Mouse (Mus musculus) CH12.LX (cell line): ENCODE results near the gene Irs4. TPM values are rescaled to one million over a fixed set of nuclear protein-coding genes. Genes with fewer than 3 reads are reported as not detected.

Experiments
- DNase-seq: peaks from one replicate; pipeline ENCODE4 v3.0.0-alpha.2; 2013; ENCODE audit errors: extremely low read depth
- H3K27ac ChIP-seq: 2 replicates; pipeline ENCODE4 v1.5.1; 2012; ENCODE audit warnings: low read depth, mild to moderate bottlenecking, control low read depth, moderate library complexity; ENCODE audit not compliant: insufficient read depth
- H3K27me3 ChIP-seq: replicated peaks from 2 replicates; pipeline ENCODE3; 2012; ENCODE audit warnings: inconsistent platforms
- H3K36me3 ChIP-seq, 2 experiments: replicated peaks in 1 of 2; 2 replicates each; pipeline versions ENCODE3 to v1.6.1; 2012; ENCODE audit warnings: inconsistent platforms in 1 of 2, low read length in 1 of 2, mild to moderate bottlenecking in 1 of 2, mixed read lengths in 1 of 2, moderate library complexity in 1 of 2; ENCODE audit not compliant: control insufficient read depth in 1 of 2, insufficient read depth in 1 of 2
- H3K4me1 ChIP-seq, 2 experiments: 2 replicates each; pipeline ENCODE4 v1.6.1; 2012; ENCODE audit warnings: inconsistent platforms in 1 of 2, moderate library complexity in 1 of 2; ENCODE audit not compliant: insufficient read depth in 2 of 2, control insufficient read depth in 1 of 2
- H3K4me2 ChIP-seq: 2 replicates; pipeline ENCODE4 v1.6.1; 2012; ENCODE audit warnings: low read depth, mild to moderate bottlenecking, control low read depth; ENCODE audit not compliant: poor library complexity, insufficient read depth, severe bottlenecking
- H3K4me3 ChIP-seq, 3 experiments: fragments of 150-350 bp in 1 of 3; sonication (generic) in 1 of 3; replicated peaks in 1 of 3; 2 replicates each; pipeline versions ENCODE3 to v1.5.1; 2011 to 2012; ENCODE audit warnings: low read depth in 2 of 3, low read length in 2 of 3, mild to moderate bottlenecking in 2 of 3, moderate library complexity in 2 of 3, control low read depth in 1 of 3, improper control_type of control experiment in 1 of 3, inconsistent platforms in 1 of 3, mixed read lengths in 1 of 3; ENCODE audit not compliant: poor library complexity in 1 of 3
- H3K79me2 ChIP-seq: replicated peaks from 2 replicates; pipeline ENCODE4 v1.6.1; 2012; ENCODE audit warnings: mild to moderate bottlenecking, moderate library complexity; ENCODE audit not compliant: control insufficient read depth, poor library complexity, insufficient read depth, severe bottlenecking; ENCODE audit errors: extremely low read depth
- H3K9ac ChIP-seq: 2 replicates; pipeline ENCODE4 v1.6.1; 2012; ENCODE audit warnings: low read depth, mild to moderate bottlenecking, control low read depth, moderate library complexity; ENCODE audit not compliant: insufficient read depth
- H3K9me3 ChIP-seq: replicated peaks from 2 replicates; pipeline ENCODE3; 2012; ENCODE audit warnings: low read length, inconsistent platforms, mixed read lengths
- BHLHE40 ChIP-seq: IDR thresholded peaks from 2 replicates; pipeline ENCODE4 v1.6.1; 2011; ENCODE audit warnings: mild to moderate bottlenecking, low read depth, low read length, improper control_type of control experiment
- CHD2 ChIP-seq: IDR thresholded peaks from 2 replicates; pipeline ENCODE4 v1.6.1; 2011; ENCODE audit warnings: low read length, improper control_type of control experiment
- E2F4 ChIP-seq: IDR thresholded peaks from 2 replicates; pipeline ENCODE4 v1.6.1; 2011; ENCODE audit warnings: low read depth, low read length, improper control_type of control experiment; ENCODE audit not compliant: insufficient replicate concordance
- EP300 ChIP-seq: IDR thresholded peaks from 2 replicates; pipeline ENCODE4 v1.6.1; 2011; ENCODE audit warnings: low read length, improper control_type of control experiment
- ETS1 ChIP-seq: conservative IDR thresholded peaks from 2 replicates; pipeline ENCODE4 v1.6.1; 2012; ENCODE audit warnings: low read depth, mild to moderate bottlenecking, inconsistent platforms, low read length, improper control_type of control experiment, moderate library complexity
- GABPA ChIP-seq: IDR thresholded peaks from 2 replicates; pipeline ENCODE4 v1.6.1; 2012; ENCODE audit warnings: low read depth, low read length, improper control_type of control experiment, inconsistent platforms; ENCODE audit not compliant: insufficient replicate concordance
- KAT2A ChIP-seq: IDR thresholded peaks from 2 replicates; pipeline ENCODE4 v1.6.1; 2012; ENCODE audit warnings: low read length, improper control_type of control experiment, inconsistent platforms; ENCODE audit not compliant: insufficient replicate concordance
- MEF2A ChIP-seq: IDR thresholded peaks from 2 replicates; pipeline ENCODE4 v1.6.1; 2014; ENCODE audit warnings: low read depth, mild to moderate bottlenecking, inconsistent platforms, low read length, improper control_type of control experiment, borderline replicate concordance
- MYC ChIP-seq: IDR thresholded peaks from 2 replicates; pipeline ENCODE4 v1.6.1; 2011; ENCODE audit warnings: low read depth, mild to moderate bottlenecking, improper control_type of control experiment, low read length
- NRF1 ChIP-seq: IDR thresholded peaks from 2 replicates; pipeline ENCODE4 v1.6.1; 2014; ENCODE audit warnings: low read depth, mild to moderate bottlenecking, inconsistent platforms, low read length, improper control_type of control experiment, moderate library complexity
- POLR2A ChIP-seq: IDR thresholded peaks from 2 replicates; pipeline ENCODE4 v1.6.1; 2011; ENCODE audit warnings: low read depth, mild to moderate bottlenecking, improper control_type of control experiment, low read length
- POLR2AphosphoS2 ChIP-seq: IDR thresholded peaks from 2 replicates; pipeline ENCODE4 v1.6.1; 2011; ENCODE audit warnings: low read depth, low read length, improper control_type of control experiment
- RAD21 ChIP-seq: IDR thresholded peaks from 2 replicates; pipeline ENCODE4 v1.6.1; 2011; ENCODE audit warnings: low read depth, mild to moderate bottlenecking, low read length, improper control_type of control experiment, moderate library complexity
- TBP ChIP-seq: conservative IDR thresholded peaks from 2 replicates; pipeline ENCODE4 v1.6.1; 2011; ENCODE audit warnings: low read depth, low read length, improper control_type of control experiment
- TCF12 ChIP-seq: IDR thresholded peaks from 2 replicates; pipeline ENCODE4 v1.6.1; 2014; ENCODE audit warnings: low read depth, mild to moderate bottlenecking, inconsistent platforms, low read length, improper control_type of control experiment
- UBTF ChIP-seq: IDR thresholded peaks from 2 replicates; pipeline ENCODE4 v1.6.1; 2012; ENCODE audit warnings: low read depth, mild to moderate bottlenecking, inconsistent platforms, low read length, improper control_type of control experiment, moderate library complexity
- USF1 ChIP-seq: IDR thresholded peaks from 2 replicates; pipeline ENCODE4 v1.6.1; 2014; ENCODE audit warnings: low read depth, mild to moderate bottlenecking, inconsistent platforms, low read length, improper control_type of control experiment
- USF2 ChIP-seq: conservative IDR thresholded peaks from 2 replicates; pipeline ENCODE4 v1.6.1; 2011; ENCODE audit warnings: low read depth, low read length, improper control_type of control experiment
- ZKSCAN1 ChIP-seq: IDR thresholded peaks from 2 replicates; pipeline ENCODE4 v1.6.1; 2012; ENCODE audit warnings: low read depth, inconsistent platforms, low read length, improper control_type of control experiment, borderline replicate concordance
- ZMIZ1 ChIP-seq: IDR thresholded peaks from 2 replicates; pipeline ENCODE4 v1.6.1; 2012; ENCODE audit warnings: low read depth, mild to moderate bottlenecking, inconsistent platforms, low read length, improper control_type of control experiment
- dilution Hi-C: fragments of 300-500 bp; cut with MboI; formaldehyde crosslinking; loops from 2 replicates; pipeline ENCODE4 v1.14.3; 2020; ENCODE audit warnings: low sequenced_read_pairs; ENCODE audit not compliant: extremely low pct_unique_long_range_greater_than_20kb, extremely low pct_ligation_motif_present
- in situ Hi-C: fragments of 300-500 bp; cut with MboI; formaldehyde crosslinking; loops from 3 replicates; pipeline ENCODE4 v1.14.3; 2019; ENCODE audit warnings: low sequenced_read_pairs, low pct_ligation_motif_present, low pct_unique_long_range_greater_than_20kb, mixed read lengths
- polyA plus RNA-seq: library from polyadenylated mRNA; unstranded; fragments of >175 nt; gene quantifications from 2 replicates; pipeline ENCODE4 v1.2.1, GENCODE M21; 2012; ENCODE audit warnings: low read depth; ENCODE audit not compliant: insufficient read length
- total RNA-seq, 2 experiments: library from RNA; depleted of rRNA; stranded (reverse); fragments of 300-350 nt in 1 of 2; fragments of >200 nt in 1 of 2; gene quantifications; 2 replicates each; pipeline ENCODE4 v1.2.3; 2012 to 2014

Irs4 gene
- total and polyA plus RNA-seq, 3 experiments = not detected

- H3K36me3 ChIP-seq = no peaks in the 10 kb centered on the region
- no peak overlapping the region for H3K4me3 ChIP-seq
- dilution Hi-C loops = no loop called here
- in situ Hi-C loops = no loop called here
- no peaks in the 10 kb centered on the region for H3K79me2 ChIP-seq
- H3K27me3 ChIP-seq = no peaks in the 10 kb centered on the region
- no peak overlapping the region for H3K4me2 ChIP-seq
- DNase-seq = no peak
- H3K9me3 ChIP-seq = no peaks in the 10 kb centered on the region
- H3K27ac ChIP-seq = no peak overlapping the region
- H3K9ac ChIP-seq = no peak overlapping the region
- H3K4me1 ChIP-seq = no peaks in the 10 kb centered on the region
- TF ChIP-seq EP300 (no peak), NRF1 (no peak), ZKSCAN1 (no peak), MEF2A (no peak), KAT2A (no peak), ZMIZ1 (no peak), USF1 (no peak), UBTF (no peak), ETS1 (no peak), POLR2AphosphoS2 (no peak), POLR2A (no peak), CHD2 (no peak), RAD21 (no peak), BHLHE40 (no peak), GABPA (no peak), TCF12 (no peak), TBP (no peak)
Observed at GRCm38 (mm10) chrX:141729570-141729969, 4.5 kb upstream of the Irs4 start.

- in situ Hi-C loops = no loop called here
- H3K4me1 ChIP-seq = no peaks in the 10 kb centered on the region
- H3K79me2 ChIP-seq = no peaks in the 10 kb centered on the region
- no peak overlapping the region for H3K4me3 ChIP-seq
- H3K4me2 ChIP-seq = no peak overlapping the region
- no peaks in the 10 kb centered on the region for H3K27me3 ChIP-seq
- H3K36me3 ChIP-seq = no peaks in the 10 kb centered on the region
- TF ChIP-seq EP300 (no peak), MEF2A (no peak), USF2 (no peak), ZMIZ1 (no peak), MYC (no peak), E2F4 (no peak), BHLHE40 (no peak), POLR2AphosphoS2 (no peak)
- TF ChIP-seq, all 38 proteins: peak for 0
- no peaks in the 10 kb centered on the region for H3K9me3 ChIP-seq
- H3K9ac ChIP-seq = no peak overlapping the region
- dilution Hi-C loops = no loop called here
- no peak overlapping the region for H3K27ac ChIP-seq
- DNase-seq = no peak
Observed at GRCm38 (mm10) chrX:141724391-141724891, 622 bp downstream of the Irs4 start.
